Mouse (Mus musculus) MEL (cell line): ENCODE results near the gene Akap12.

Experiments
- BHLHE40 ChIP-seq: IDR thresholded peaks from 2 replicates; pipeline ENCODE4 v1.6.1; 2012; ENCODE audit warnings: low read depth, mild to moderate bottlenecking, inconsistent platforms, low read length, improper control_type of control experiment, borderline replicate concordance
- CHD2 ChIP-seq: IDR thresholded peaks from 2 replicates; pipeline ENCODE4 v1.6.1; 2011; ENCODE audit warnings: low read length, improper control_type of control experiment
- CTCF ChIP-seq, 3 experiments: IDR thresholded peaks in 2 of 3; conservative IDR thresholded peaks in 1 of 3; 2 replicates each; pipeline ENCODE4 v1.5.1; 2011 to 2012; ENCODE audit warnings: low read length in 3 of 3, low read depth in 2 of 3, mild to moderate bottlenecking in 2 of 3, improper control_type of control experiment in 1 of 3, inconsistent platforms in 1 of 3, mixed read lengths in 1 of 3, moderate library complexity in 1 of 3; ENCODE audit not compliant: control insufficient read depth in 1 of 3, insufficient read depth in 1 of 3, poor library complexity in 1 of 3, severe bottlenecking in 1 of 3
- EP300 ChIP-seq, 2 experiments: IDR thresholded peaks; 2 replicates each; pipeline ENCODE4 v1.6.1; 2011; ENCODE audit warnings: improper control_type of control experiment in 2 of 2, low read length in 2 of 2, low read depth in 1 of 2, mild to moderate bottlenecking in 1 of 2
- GATA1 ChIP-seq: IDR thresholded peaks from 2 replicates; pipeline ENCODE4 v1.6.1; 2011; ENCODE audit warnings: low read depth, low read length, improper control_type of control experiment
- JUND ChIP-seq: IDR thresholded peaks from 2 replicates; pipeline ENCODE4 v1.6.1; 2011; ENCODE audit warnings: low read depth, mild to moderate bottlenecking, improper control_type of control experiment, low read length
- KAT2A ChIP-seq: conservative IDR thresholded peaks from 2 replicates; pipeline ENCODE4 v1.6.1; 2012; ENCODE audit warnings: low read depth, low read length, improper control_type of control experiment, inconsistent platforms
- MAFK ChIP-seq: IDR thresholded peaks from 2 replicates; pipeline ENCODE4 v1.6.1; 2011; ENCODE audit warnings: low read depth, mild to moderate bottlenecking, low read length, improper control_type of control experiment, borderline replicate concordance
- MEF2A ChIP-seq: IDR thresholded peaks from 2 replicates; pipeline ENCODE4 v1.6.1; 2014; ENCODE audit warnings: low read depth, mild to moderate bottlenecking, inconsistent platforms, low read length, improper control_type of control experiment; ENCODE audit not compliant: poor library complexity, insufficient replicate concordance, severe bottlenecking; ENCODE audit errors: extremely low read depth
- POLR2A ChIP-seq, 2 experiments: IDR thresholded peaks; 2 replicates each; pipeline ENCODE4 v1.6.1; 2011 to 2012; ENCODE audit warnings: low read length in 2 of 2, mild to moderate bottlenecking in 2 of 2, control low read depth in 1 of 2, improper control_type of control experiment in 1 of 2, low read depth in 1 of 2, moderate library complexity in 1 of 2; ENCODE audit not compliant: control insufficient read depth in 1 of 2, insufficient read depth in 1 of 2, poor library complexity in 1 of 2
- SIN3A ChIP-seq: IDR thresholded peaks from 2 replicates; pipeline ENCODE4 v1.6.1; 2012; ENCODE audit warnings: low read length, improper control_type of control experiment, inconsistent platforms
- ZC3H11A ChIP-seq: IDR thresholded peaks from 2 replicates; pipeline ENCODE4 v1.6.1; 2012; ENCODE audit warnings: low read depth, mild to moderate bottlenecking, inconsistent platforms, low read length, improper control_type of control experiment
- ZKSCAN1 ChIP-seq: IDR thresholded peaks from 2 replicates; pipeline ENCODE4 v1.6.1; 2012; ENCODE audit warnings: low read depth, mild to moderate bottlenecking, inconsistent platforms, low read length, improper control_type of control experiment, moderate library complexity
- ZNF384 ChIP-seq: IDR thresholded peaks from 2 replicates; pipeline ENCODE4 v1.6.1; 2012; ENCODE audit warnings: low read depth, mild to moderate bottlenecking, inconsistent platforms, low read length, improper control_type of control experiment

DNA sequence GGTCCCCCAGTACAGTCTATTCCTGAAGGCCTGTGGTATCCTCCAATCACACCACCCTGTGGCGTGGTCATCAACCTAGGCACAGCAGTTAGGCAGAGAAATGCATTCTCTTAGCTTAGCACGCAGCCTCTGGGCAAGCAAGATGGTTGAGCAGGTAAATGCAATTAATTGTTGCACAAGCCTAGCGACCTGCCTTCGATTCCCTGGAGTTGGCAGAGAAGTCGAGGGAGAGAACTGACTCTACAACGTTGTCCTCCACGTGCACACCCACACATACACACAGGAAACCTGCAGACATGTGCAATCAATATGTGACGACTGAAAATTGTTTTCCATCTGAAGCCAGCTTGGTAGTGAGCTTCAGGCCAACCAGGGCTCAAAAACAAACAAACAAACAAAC lies 57.7 kb downstream of the Akap12 start:
- TF ChIP-seq POLR2A (IDR thresholded peaks at IDR 0.05; ENCODE audit: control insufficient read depth in 1 of 2, insufficient read depth in 1 of 2, low read depth in 1 of 2, low read length in 2 of 2, poor library complexity in 1 of 2) (no peak), ZC3H11A (no peak), GATA1 (no peak), SIN3A (no peak), KAT2A (no peak), MAFK (no peak), CTCF (IDR thresholded peaks at IDR 0.05 in 2 of 3, conservative IDR thresholded peaks at IDR 0.05 in 1 of 3; ENCODE audit: control insufficient read depth in 1 of 3, insufficient read depth in 1 of 3, low read depth in 2 of 3, low read length in 3 of 3, poor library complexity in 1 of 3, severe bottlenecking in 1 of 3) (no peak), EP300 (IDR thresholded peaks at IDR 0.05; ENCODE audit: low read depth in 1 of 2, low read length in 2 of 2) (no peak), MEF2A (no peak), ZNF384 (no peak), CHD2 (no peak), BHLHE40 (no peak), ZKSCAN1 (no peak), JUND (no peak)
